Mouse (Mus musculus) forebrain, embryonic 12.5 days (tissue): ENCODE results near the gene Olfr1348. TPM values are rescaled to one million over a fixed set of nuclear protein-coding genes. Genes with fewer than 3 reads are reported as not detected.
"Not testable (repeated sequence)": the region's sequence is repeated elsewhere in the genome, so short reads cannot be mapped to it uniquely, and the experiment has no call there.

ENCODE experiments used
- ATAC-seq: fragments of 200-750 bp; cut with Nextera tagmentation; 2 replicates; pipeline ENCODE4 v1.8.0; 2017; ENCODE audit warnings: moderate TSS enrichment; ENCODE audit not compliant: low FRiP score
- H3K27ac ChIP-seq: fragments of 300-500 bp; sonication (generic); 2 replicates; pipeline ENCODE4 v1.5.1; 2016; ENCODE audit warnings: mild to moderate bottlenecking
- H3K27me3 ChIP-seq: fragments of 300-500 bp; sonication (generic); 2 replicates; pipeline ENCODE4 v1.6.1; 2016; ENCODE audit warnings: mild to moderate bottlenecking
- H3K36me3 ChIP-seq: fragments of 300-500 bp; sonication (generic); replicated peaks from 2 replicates; pipeline ENCODE4 v1.6.1; 2016; ENCODE audit warnings: mild to moderate bottlenecking
- H3K4me1 ChIP-seq: fragments of 300-500 bp; sonication (generic); 2 replicates; pipeline ENCODE4 v1.6.1; 2016
- H3K4me2 ChIP-seq: fragments of 300-500 bp; sonication (generic); 2 replicates; pipeline ENCODE4 v1.6.1; 2016; ENCODE audit warnings: mild to moderate bottlenecking, moderate library complexity
- H3K4me3 ChIP-seq: fragments of 300-500 bp; sonication (generic); replicated peaks from 2 replicates; pipeline ENCODE4 v1.5.1; 2016; ENCODE audit warnings: mild to moderate bottlenecking
- H3K9ac ChIP-seq: fragments of 300-500 bp; sonication (generic); 2 replicates; pipeline ENCODE4 v1.6.1; 2016; ENCODE audit warnings: mild to moderate bottlenecking
- H3K9me3 ChIP-seq: fragments of 300-500 bp; sonication (generic); 2 replicates; pipeline ENCODE4 v1.6.1; 2016
- WGBS: fragments of 180-500 bp; shearing (Covaris S2); methylation state at CpG from one replicate; pipeline ENCODE4 v1.1.7; 2016; 5-methylcytosine and 5-hydroxymethylcytosine counted together
- polyA plus RNA-seq: library from polyadenylated mRNA; unstranded; fragments of >200 nt; fragmentation: Nextera tagmentation; extraction: Ambion mirVana; gene quantifications from 2 replicates; pipeline ENCODE4 v1.2.1, GENCODE M21; 2016

Olfr1348 gene
- not detected in 2 replicates for polyA plus RNA-seq

DNA sequence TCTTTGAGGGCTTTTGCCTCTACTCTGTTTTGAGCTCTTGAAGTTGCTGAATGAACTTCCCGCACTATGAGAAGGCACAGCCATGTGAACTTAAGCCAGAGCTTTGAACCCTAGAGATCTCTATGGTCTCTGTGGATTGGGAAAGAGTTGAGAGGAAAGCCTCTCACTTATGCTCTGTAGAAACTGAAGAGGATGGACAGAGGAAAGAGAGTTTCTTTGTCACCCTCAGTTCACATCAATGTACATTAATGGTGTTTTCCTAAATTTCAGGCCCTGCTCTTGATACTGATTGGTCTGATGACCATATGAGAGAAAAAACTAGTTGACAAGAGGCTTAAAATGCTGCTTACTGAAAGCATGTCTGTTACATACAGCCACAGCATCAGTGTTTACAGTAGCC, at the start of gene Olfr1348:
Gene Olfr1348, minus strand, starts transcription at position 101 of the 400 bp plus-strand sequence.
- Histone ChIP-seq H3K9me3 (peaks cover 12% of the 10 kb centered on the region; the same call in 1 of the 2 replicates), H3K9ac (no peak within 1 kb of the TSS), H3K4me2 (no peak within 1 kb of the TSS), H3K4me3 (no peak within 1 kb of the TSS), H3K27ac (no peak within 1 kb of the TSS), H3K4me1 (no peaks in the 10 kb centered on the region), H3K27me3 (no peaks in the 10 kb centered on the region), H3K36me3 (no peaks in the 10 kb centered on the region)
- WGBS: 89% methylated on average over 1 of the region's 1 CpGs
- no peak for ATAC-seq

DNA sequence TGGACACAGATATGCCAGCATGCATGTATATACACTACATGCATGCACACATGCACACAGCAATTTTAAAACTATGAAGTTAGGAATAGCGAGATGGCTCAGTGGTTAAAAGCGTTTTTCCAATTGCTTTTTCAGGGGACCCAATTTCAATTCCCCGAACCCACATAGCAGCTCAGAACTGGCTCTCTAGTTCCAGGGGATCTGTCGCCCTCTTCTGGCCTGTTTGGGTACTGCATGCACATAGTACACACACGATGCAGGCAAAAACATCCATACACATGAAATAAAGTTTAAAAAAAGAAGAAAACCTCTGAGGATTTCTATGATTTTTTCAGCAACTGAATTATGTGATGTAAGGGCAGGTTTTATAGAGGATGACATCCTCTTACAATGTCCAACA, 17.6 kb upstream of the Olfr1348 start:
- H3K4me3 ChIP-seq: no peak overlapping the region
- no peak for ATAC-seq
- H3K27ac ChIP-seq: no peak overlapping the region
- H3K36me3 ChIP-seq: no peaks in the 10 kb centered on the region
- H3K27me3 ChIP-seq: no peaks in the 10 kb centered on the region
- no peaks in the 10 kb centered on the region for H3K4me1 ChIP-seq
- H3K9ac ChIP-seq: no peak overlapping the region
- peaks cover 26% of the 10 kb centered on the region for H3K9me3 ChIP-seq
- H3K4me2 ChIP-seq: no peak overlapping the region
- WGBS: 65% methylated on average over 5 of the region's 5 CpGs

DNA sequence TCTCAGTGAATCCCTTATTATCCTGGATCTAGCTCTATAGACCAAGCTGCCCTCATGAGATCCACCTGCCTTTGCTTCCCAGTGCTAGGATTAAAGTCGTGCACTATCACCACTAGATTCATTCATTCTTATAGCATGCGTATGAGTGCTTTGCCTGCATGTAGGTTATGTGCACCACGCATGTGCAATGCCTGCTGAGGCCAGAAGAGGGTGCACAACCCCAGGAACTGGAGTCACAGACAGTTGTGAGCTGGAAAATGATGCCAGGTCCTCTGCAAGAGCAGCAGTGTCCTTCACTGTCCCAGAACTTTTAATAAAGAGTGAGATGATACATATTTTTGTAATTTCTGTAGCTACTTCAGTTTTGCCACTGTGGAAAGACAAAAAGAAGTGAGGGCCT, 16.5 kb upstream of the Olfr1348 start:
- WGBS: 64% methylated on average over 3 of the region's 3 CpGs
- Histone ChIP-seq H3K4me2 (no peak overlapping the region), H3K4me1 (no peaks in the 10 kb centered on the region), H3K9ac (no peak overlapping the region), H3K4me3 (no peak overlapping the region), H3K27me3 (no peaks in the 10 kb centered on the region), H3K27ac (no peak overlapping the region), H3K36me3 (no peaks in the 10 kb centered on the region), H3K9me3 (peaks cover 23% of the 10 kb centered on the region)
- ATAC-seq: no peak

DNA sequence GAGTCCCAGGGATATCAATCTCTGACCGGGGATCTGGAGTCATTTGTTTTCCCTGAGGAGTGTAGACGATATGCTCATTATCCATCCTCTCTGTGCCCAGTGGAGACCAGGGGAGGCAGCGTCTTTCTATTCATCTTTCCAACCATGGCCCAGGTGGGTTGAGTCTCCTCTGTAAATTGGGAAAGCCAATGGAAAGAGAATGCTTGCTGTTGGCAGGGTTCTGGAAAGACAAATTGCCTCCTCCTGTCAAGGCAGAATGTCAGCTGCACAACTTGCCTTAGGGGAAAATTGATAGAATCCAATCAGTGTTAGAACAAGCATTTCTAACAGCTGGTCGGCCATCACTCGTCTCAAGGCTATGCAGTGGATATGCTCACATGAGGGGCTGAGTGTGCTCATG, 14.3 kb upstream of the Olfr1348 start, which contains the start of gene Olfr1349:
Gene Olfr1349, minus strand, starts transcription at position 101 of the 400 bp plus-strand sequence.
- H3K36me3 ChIP-seq: no peaks in the 10 kb centered on the region
- no peak for ATAC-seq
- no peaks in the 10 kb centered on the region for H3K4me1 ChIP-seq
- no peak within 1 kb of the TSS for H3K27ac ChIP-seq
- peaks cover 26% of the 10 kb centered on the region for H3K9me3 ChIP-seq
- no peaks in the 10 kb centered on the region for H3K27me3 ChIP-seq
- 88% methylated on average over 5 of the region's 5 CpGs for WGBS
- H3K4me3 ChIP-seq: no peak within 1 kb of the TSS
- H3K9ac ChIP-seq: no peak within 1 kb of the TSS
- no peak within 1 kb of the TSS for H3K4me2 ChIP-seq

DNA sequence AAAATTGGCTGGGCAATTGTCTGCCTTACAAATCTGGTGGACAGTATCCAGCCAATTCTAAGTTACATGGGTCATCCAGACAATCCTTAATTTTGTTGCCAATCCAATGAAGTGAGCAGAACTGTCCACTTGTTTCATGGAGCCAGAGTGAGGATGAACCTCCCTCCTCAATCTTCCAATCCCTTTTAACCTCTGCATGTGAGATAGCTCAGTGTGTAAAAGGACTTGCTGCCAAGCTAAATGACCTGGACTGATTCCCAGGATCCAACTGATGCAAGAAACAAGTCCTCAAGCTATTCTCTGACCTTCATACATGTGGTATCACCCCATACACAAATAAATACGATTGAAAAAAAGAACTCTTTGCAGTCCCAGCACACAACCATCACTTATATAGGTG, 13.1 kb upstream of the Olfr1348 start:
- Histone ChIP-seq H3K27ac (no peak overlapping the region), H3K36me3 (no peaks in the 10 kb centered on the region), H3K27me3 (no peaks in the 10 kb centered on the region), H3K9ac (no peak overlapping the region), H3K4me3 (no peak overlapping the region), H3K9me3 (peaks cover 21% of the 10 kb centered on the region), H3K4me2 (no peak overlapping the region), H3K4me1 (no peaks in the 10 kb centered on the region)
- 47% methylated on average over 1 of the region's 1 CpGs for WGBS
- ATAC-seq: no peak

DNA sequence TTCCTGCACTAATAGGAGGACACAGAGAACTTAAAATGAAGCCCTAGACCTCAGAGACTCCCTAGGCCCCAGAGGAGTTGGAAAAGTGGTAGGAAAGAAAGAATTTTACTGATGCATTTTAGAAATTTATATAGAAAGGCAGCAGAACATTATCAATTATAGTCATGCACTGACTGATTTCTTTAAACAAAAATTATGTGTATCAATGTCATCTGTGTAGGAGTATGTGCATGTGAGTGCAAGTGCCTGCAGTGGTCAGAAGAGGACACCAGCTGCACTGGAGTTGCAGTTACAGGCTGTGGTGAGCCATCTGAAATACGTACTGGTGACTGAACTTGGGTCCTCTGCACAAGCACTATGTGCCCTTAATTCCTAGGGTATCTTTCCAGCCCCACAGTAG, 8.9 kb downstream of the Olfr1348 start, which contains the start of gene Olfr1347:
Gene Olfr1347, minus strand, starts transcription at position 101 of the 400 bp plus-strand sequence.
- 44% methylated on average over 1 of the region's 1 CpGs for WGBS
- H3K9me3 ChIP-seq: 0 out of 2 replicates have a peak, but pooled peaks cover 11% of the 10 kb centered on the region
- H3K27ac ChIP-seq: no peak within 1 kb of the TSS
- no peaks in the 10 kb centered on the region for H3K36me3 ChIP-seq
- no peaks in the 10 kb centered on the region for H3K27me3 ChIP-seq
- no peaks in the 10 kb centered on the region for H3K4me1 ChIP-seq
- no peak within 1 kb of the TSS for H3K4me2 ChIP-seq
- no peak within 1 kb of the TSS for H3K4me3 ChIP-seq
- H3K9ac ChIP-seq: no peak within 1 kb of the TSS
- ATAC-seq: no peak

DNA sequence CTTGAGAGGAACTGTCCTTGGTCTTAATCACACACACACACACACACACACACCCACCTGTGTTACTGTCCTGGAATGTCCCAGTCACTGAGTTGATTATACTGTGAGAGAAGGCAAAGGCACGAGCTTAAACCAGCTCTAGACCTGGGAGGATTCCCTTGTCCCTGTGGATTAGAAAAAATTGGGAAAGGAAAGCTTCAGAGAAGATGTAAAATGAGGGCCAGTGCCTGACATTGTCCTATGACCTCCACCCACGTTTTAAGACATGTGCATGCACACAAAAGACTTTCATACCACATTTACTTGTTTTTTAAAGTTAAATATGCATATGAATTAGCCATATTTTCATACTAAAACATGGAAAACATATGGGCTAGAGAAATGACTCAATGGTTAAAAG, 21.7 kb downstream of the Olfr1348 start, which contains the start of gene Olfr5:
Gene Olfr5, minus strand, starts transcription at position 101 of the 400 bp plus-strand sequence.
- H3K4me2 ChIP-seq: no peak within 1 kb of the TSS
- H3K4me3 ChIP-seq: no peak within 1 kb of the TSS
- no peaks in the 10 kb centered on the region for H3K4me1 ChIP-seq
- WGBS: 38% methylated on average over 2 of the region's 2 CpGs
- no peaks in the 10 kb centered on the region for H3K36me3 ChIP-seq
- H3K9me3 ChIP-seq: peaks cover 16% of the 10 kb centered on the region; the same call in 1 of the 2 replicates
- no peak within 1 kb of the TSS for H3K9ac ChIP-seq
- no peak within 1 kb of the TSS for H3K27ac ChIP-seq
- H3K27me3 ChIP-seq: no peaks in the 10 kb centered on the region
- no peak for ATAC-seq

DNA sequence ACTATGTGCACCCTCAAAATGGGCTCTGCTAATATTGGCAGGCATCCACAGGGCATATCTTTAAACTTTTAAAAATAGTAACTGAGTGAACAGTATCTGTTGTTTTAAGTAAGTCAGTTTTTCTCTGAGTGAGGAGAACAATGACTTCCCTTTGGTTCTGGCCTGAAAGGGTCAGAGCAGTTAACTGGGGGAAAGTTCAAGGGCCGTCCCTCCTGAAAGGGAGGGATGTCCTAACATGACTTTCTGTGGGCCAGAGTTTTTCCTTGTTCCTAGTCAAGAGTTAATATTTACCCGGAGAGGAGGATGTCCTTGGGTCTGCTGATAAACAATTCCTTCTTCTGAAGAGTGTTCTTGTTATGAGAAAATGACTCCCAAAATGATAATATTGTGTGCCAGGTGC, 30.9 kb downstream of the Olfr1348 start:
- not testable (repeated sequence) for H3K9ac ChIP-seq, H3K27ac ChIP-seq, H3K4me2 ChIP-seq, H3K4me3 ChIP-seq, H3K36me3 ChIP-seq, ATAC-seq, H3K27me3 ChIP-seq, H3K9me3 ChIP-seq, H3K4me1 ChIP-seq
- WGBS: 85% methylated on average over 2 of the region's 2 CpGs

DNA sequence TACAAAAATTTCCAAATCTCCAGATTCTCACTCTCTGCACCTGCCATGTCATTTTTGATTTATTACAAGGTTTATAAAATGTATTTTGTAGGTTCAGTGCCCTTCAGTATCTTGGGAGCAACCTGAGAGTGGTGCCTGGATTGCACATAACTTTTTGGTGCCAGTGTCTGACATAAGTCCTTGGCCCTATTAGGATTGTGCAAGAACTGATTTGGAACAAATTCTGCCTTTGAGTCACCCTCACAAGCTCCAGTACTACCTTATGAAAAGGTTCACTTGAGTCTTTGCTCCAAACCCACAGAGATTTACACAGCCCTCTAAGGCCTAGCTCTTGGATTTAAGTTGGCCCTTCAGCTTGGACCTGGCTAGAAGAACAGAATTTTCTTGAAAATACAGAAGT, 41.6 kb downstream of the Olfr1348 start, which contains the start of gene Olfr1346:
Gene Olfr1346, plus strand, starts transcription at position 151 of the 400 bp plus-strand sequence.
- Histone ChIP-seq H3K9me3 (no peaks in the 10 kb centered on the region), H3K36me3 (no peaks in the 10 kb centered on the region), H3K9ac (no peak within 1 kb of the TSS), H3K27ac (no peak within 1 kb of the TSS), H3K27me3 (no peaks in the 10 kb centered on the region), H3K4me1 (no peaks in the 10 kb centered on the region), H3K4me2 (no peak within 1 kb of the TSS), H3K4me3 (no peak within 1 kb of the TSS)
- no peak for ATAC-seq

DNA sequence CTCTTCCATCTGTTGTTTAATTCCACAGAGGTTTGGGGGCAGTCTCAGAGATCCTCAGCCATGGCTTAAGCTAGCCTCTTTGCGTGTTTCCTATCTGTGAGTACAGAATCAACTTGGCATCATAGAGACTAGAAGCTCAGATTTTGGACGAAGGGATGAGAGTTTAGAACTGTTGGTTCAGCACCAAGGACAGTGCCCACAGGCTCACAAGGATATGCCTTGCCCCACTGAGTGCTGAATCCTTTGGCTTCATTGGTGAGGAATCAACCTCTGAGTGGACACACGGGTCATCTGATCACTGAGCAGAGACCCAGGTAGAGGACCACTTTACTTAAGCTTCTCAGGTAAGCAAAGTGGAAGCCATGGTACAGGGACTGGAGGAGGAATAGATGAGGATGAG, 52.1 kb downstream of the Olfr1348 start:
- H3K4me3 ChIP-seq: no peak overlapping the region
- H3K9me3 ChIP-seq: peaks cover 5% of the 10 kb centered on the region; the same call in 1 of the 2 replicates
- no peak overlapping the region for H3K4me2 ChIP-seq
- no peaks in the 10 kb centered on the region for H3K4me1 ChIP-seq
- H3K27me3 ChIP-seq: no peaks in the 10 kb centered on the region
- H3K9ac ChIP-seq: no peak overlapping the region
- no peak for ATAC-seq
- 55% methylated on average over 3 of the region's 3 CpGs for WGBS
- H3K27ac ChIP-seq: no peak overlapping the region
- H3K36me3 ChIP-seq: no peaks in the 10 kb centered on the region

DNA sequence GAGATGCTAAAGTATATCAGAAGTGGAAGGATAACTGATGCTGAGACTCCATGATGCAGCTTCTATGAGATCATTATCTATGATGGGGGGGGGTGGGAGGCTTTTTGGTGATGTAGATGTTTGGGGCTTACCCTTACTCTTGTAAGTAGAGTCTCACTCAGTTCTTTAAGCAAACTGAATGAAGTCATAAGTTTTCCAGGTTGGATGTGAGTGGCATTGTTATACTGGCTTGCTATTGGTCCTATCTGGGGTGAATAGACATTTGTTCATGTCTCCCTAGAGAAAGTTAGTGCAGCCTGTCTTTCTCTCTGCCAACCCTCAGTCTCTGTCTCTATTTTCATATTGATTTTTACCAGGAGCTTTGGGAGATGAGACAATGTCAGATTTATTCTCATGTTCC, 52.7 kb downstream of the Olfr1348 start, which contains the start of gene Olfr1336:
Gene Olfr1336, plus strand, starts transcription at position 301 of the 400 bp plus-strand sequence.
- Histone ChIP-seq H3K9ac (no peak within 1 kb of the TSS), H3K4me3 (no peak within 1 kb of the TSS)
- no peak for ATAC-seq

More for the DNA sequence above, 52.7 kb downstream of the Olfr1348 start, which contains the start of gene Olfr1336:
- Histone ChIP-seq H3K36me3 (no peaks in the 10 kb centered on the region), H3K27ac (no peak within 1 kb of the TSS), H3K4me1 (no peaks in the 10 kb centered on the region), H3K27me3 (no peaks in the 10 kb centered on the region), H3K4me2 (no peak within 1 kb of the TSS), H3K9me3 (peaks cover 2% of the 10 kb centered on the region; the same call in 1 of the 2 replicates)
